Mouse (Mus musculus): ENCODE data around the gene Itgb2l. TPM values are rescaled to one million over a fixed set of nuclear protein-coding genes. Genes with fewer than 3 reads are reported as not detected.

Itgb2l gene
- polyA plus RNA-seq, 1 experiment, result 0.15 TPM

Other genes starting within 250 kb of the Itgb2l start
- 17.8 and 22.4 TPM in 2 replicates for gene Sh3bgr, start 243.2 kb downstream of the Itgb2l start, polyA plus RNA-seq (2012; rRNA removed)
- 0.01 and 0.03 TPM in 2 replicates for gene B3galt5, start 207.8 kb downstream of the Itgb2l start, polyA plus RNA-seq (2012; rRNA removed)
- gene Pcp4, start 24.0 kb upstream of the Itgb2l start, polyA plus RNA-seq (2012; rRNA removed), result 13.1 and 16.2 TPM in 2 replicates

All from gonadal fat pad, adult 2 months (tissue).